Mouse (Mus musculus) central nervous system, embryonic 11.5 days (tissue): ENCODE results near the gene Slc35d2. TPM values are rescaled to one million over a fixed set of nuclear protein-coding genes. Genes with fewer than 3 reads are reported as not detected.

ENCODE experiments used
- polyA plus RNA-seq: library from polyadenylated mRNA; depleted of rRNA; stranded (reverse); fragments of >200 nt; gene quantifications from 2 replicates; pipeline ENCODE4 v1.2.3, GENCODE M21; 2012; rRNA removed

Gene Slc35d2
- polyA plus RNA-seq = 1.8 and 4.2 TPM in 2 replicates

GRCm38 (mm10) chr13:64128858-64129615, at the start of gene Slc35d2:
Slc35d2 (minus strand) TSS chr13:64129368.

GRCm38 (mm10) chr13:64161548-64161915, 32.4 kb upstream of the Slc35d2 start, which contains the start of gene Habp4:
Habp4 (plus strand) TSS chr13:64161824.

GRCm38 (mm10) chr13:64153083-64153682, 24.0 kb upstream of the Slc35d2 start, which contains the start of gene Zfp367:
Zfp367 (minus strand) TSS chr13:64153202.

GRCm38 (mm10) chr13:64089130-64089529, 40.0 kb downstream of the Slc35d2 start, which contains the start of gene Hsd17b3:
Hsd17b3 (minus strand) TSS chr13:64089230.

Other genes starting within 250 kb of the Slc35d2 start
- gene Hsd17b3, start 40.1 kb downstream of the Slc35d2 start, polyA plus RNA-seq = 0.24 and 0.36 TPM in 2 replicates
- gene Zfp367, start 23.8 kb upstream of the Slc35d2 start, polyA plus RNA-seq = 19.5 and 34.7 TPM in 2 replicates
- gene Habp4, start 32.5 kb upstream of the Slc35d2 start, polyA plus RNA-seq = 28.6 and 32.4 TPM in 2 replicates
- 9.6 and 21.5 TPM in 2 replicates for gene Cdc14b, start 145.9 kb upstream of the Slc35d2 start, polyA plus RNA-seq
- gene Aaed1, start 183.3 kb upstream of the Slc35d2 start, polyA plus RNA-seq = 9.2 and 15.2 TPM in 2 replicates
- gene Ctsl, start 241.5 kb upstream of the Slc35d2 start, polyA plus RNA-seq = 121 and 122 TPM in 2 replicates